Comparison of ENCODE assay signal across 8 mouse cellular contexts in genomic region chr3:127837972-127838644, GRCm38 (mm10). TPM values are rescaled to one million over a fixed set of nuclear protein-coding genes. Genes with fewer than 3 reads are reported as not detected.
A peak's percentile ranks its signal among the peaks of the same experiment; 100 is the strongest.
DNase-seq lines count a peak whose midpoint lies in the region; ATAC-seq lines count a peak whose summit lies in the region.

No protein-coding gene starts in this region.

- peaks cover 4% of the 10 kb centered on the region; the same call in 1 of the 2 replicates for H3K27me3 ChIP-seq in heart, embryonic 15.5 days
- no peaks in the 10 kb centered on the region for H3K27me3 ChIP-seq in hindbrain, embryonic 11.5 days (ENCODE audit: control insufficient read depth, insufficient read depth, low read length)
- H3K27me3 ChIP-seq in midbrain, embryonic 12.5 days, result no peaks in the 10 kb centered on the region

- WGBS in heart, embryonic 15.5 days, result 29% methylated on average over 8 of the region's 8 CpGs
- 33% methylated on average over 8 of the region's 8 CpGs for WGBS in hindbrain, embryonic 11.5 days
- WGBS in midbrain, embryonic 12.5 days, result 34% methylated on average over 8 of the region's 8 CpGs

- no peak for DNase-seq in heart, postnatal 25 days (ENCODE audit: low spot score)
- DNase-seq in adipocyte (ENCODE audit: low spot score), result peak; percentile 35
- no peak for DNase-seq in hindbrain, embryonic 11.5 days (ENCODE audit: low spot score)
- DNase-seq in thymus, adult 18-20 months, result no peak
- DNase-seq in cerebellum, postnatal 10 days, result no peak
- DNase-seq in frontal cortex, postnatal 25 days (ENCODE audit: low spot score in 2 of 2), result no peak

- H3K27ac ChIP-seq in heart, embryonic 15.5 days, result peak overlapping the region; percentile 97
- peak overlapping the region; percentile 89 for H3K27ac ChIP-seq in hindbrain, embryonic 11.5 days (ENCODE audit: low read depth, low read length)
- peak overlapping the region; percentile 87 for H3K27ac ChIP-seq in midbrain, embryonic 12.5 days (replicated peaks)

- H3K9ac ChIP-seq in heart, embryonic 15.5 days, result peak overlapping the region; percentile 72
- H3K9ac ChIP-seq in hindbrain, embryonic 11.5 days (ENCODE audit: low read depth, low read length), result peak overlapping the region; percentile 68
- peak overlapping the region; percentile 94 for H3K9ac ChIP-seq in midbrain, embryonic 12.5 days (replicated peaks)

- H3K36me3 ChIP-seq in heart, embryonic 15.5 days, result no peaks in the 10 kb centered on the region
- no peaks in the 10 kb centered on the region for H3K36me3 ChIP-seq in hindbrain, embryonic 11.5 days (ENCODE audit: control insufficient read depth, insufficient read depth, low read length)
- no peaks in the 10 kb centered on the region for H3K36me3 ChIP-seq in midbrain, embryonic 12.5 days

- peak overlapping the region; percentile 97 for H3K4me3 ChIP-seq in heart, embryonic 15.5 days
- H3K4me3 ChIP-seq in hindbrain, embryonic 11.5 days (ENCODE audit: low read depth, low read length), result peak overlapping the region; percentile 96
- peak overlapping the region; percentile 98 for H3K4me3 ChIP-seq in midbrain, embryonic 12.5 days

- intact Hi-C loops in heart, postnatal 25 days (cut with DNase I), result loop anchor here (2.0 to 5.0 kb wide), 4 partner anchors 46 to 203 kb away; no protein-coding TSS in a partner anchor

- H3K4me1 ChIP-seq in heart, embryonic 15.5 days (replicated peaks), result peaks cover 13% of the 10 kb centered on the region
- 0 out of 2 replicates have a peak, but pooled peaks cover 3% of the 10 kb centered on the region for H3K4me1 ChIP-seq in hindbrain, embryonic 11.5 days (replicated peaks; ENCODE audit: control insufficient read depth, insufficient read depth, low read length)
- peaks cover 17% of the 10 kb centered on the region for H3K4me1 ChIP-seq in midbrain, embryonic 12.5 days

- no peaks in the 10 kb centered on the region for H3K9me3 ChIP-seq in heart, embryonic 15.5 days (replicated peaks)
- no peaks in the 10 kb centered on the region for H3K9me3 ChIP-seq in hindbrain, embryonic 11.5 days (ENCODE audit: control insufficient read depth, low read length)
- H3K9me3 ChIP-seq in midbrain, embryonic 12.5 days, result no peaks in the 10 kb centered on the region

- ATAC-seq in heart, embryonic 15.5 days (replicated peaks; ENCODE audit: insufficient number of reproducible peaks, insufficient read depth, low FRiP score, low read depth), result no peak
- peak; percentile 41; the same call in 1 of the 2 replicates for ATAC-seq in hindbrain, embryonic 11.5 days (ENCODE audit: low FRiP score)
- ATAC-seq in midbrain, embryonic 12.5 days (ENCODE audit: low FRiP score, low read depth), result peak; percentile 21

- peak overlapping the region; percentile 88 for H3K4me2 ChIP-seq in heart, embryonic 15.5 days
- H3K4me2 ChIP-seq in hindbrain, embryonic 11.5 days (replicated peaks; ENCODE audit: low read depth, low read length), result peak overlapping the region; percentile 53
- peak overlapping the region; percentile 73 for H3K4me2 ChIP-seq in midbrain, embryonic 12.5 days (replicated peaks)

RNA-seq across cellular contexts. Expression of gene Ap1ar, which starts 0.8 kb away (rescaled TPM):
- polyA plus RNA-seq in heart, embryonic 15.5 days (2015; fragmentation: Nextera tagmentation; extraction: Ambion mirVana), result 21.7 and 30.7 TPM in 2 replicates
- 10 to 100 TPM; 15.5 to 16.7 TPM for total RNA-seq in heart, postnatal 25 days (2021)
- polyA plus RNA-seq in hindbrain, embryonic 11.5 days (2014; fragmentation: Nextera tagmentation; extraction: Ambion mirVana), result 71.9 and 77.9 TPM in 2 replicates
- 71.0 and 79.9 TPM in 2 replicates for polyA plus RNA-seq in midbrain, embryonic 12.5 days (2016; fragmentation: Nextera tagmentation; extraction: Ambion mirVana)

RNA-seq across cellular contexts. Expression of gene Tifa, which starts 48.5 kb away (rescaled TPM):
- 3.3 and 4.1 TPM in 2 replicates for polyA plus RNA-seq in heart, embryonic 15.5 days (2015; fragmentation: Nextera tagmentation; extraction: Ambion mirVana)
- 1 to 10 TPM; 2.0 to 2.2 TPM for total RNA-seq in heart, postnatal 25 days (2021)
- polyA plus RNA-seq in hindbrain, embryonic 11.5 days (2014; fragmentation: Nextera tagmentation; extraction: Ambion mirVana), result 4.5 and 4.7 TPM in 2 replicates
- 3.4 and 5.5 TPM in 2 replicates for polyA plus RNA-seq in midbrain, embryonic 12.5 days (2016; fragmentation: Nextera tagmentation; extraction: Ambion mirVana)

RNA-seq across cellular contexts. Expression of gene Alpk1, which starts 57.8 kb away (rescaled TPM):
- polyA plus RNA-seq in heart, embryonic 15.5 days (2015; fragmentation: Nextera tagmentation; extraction: Ambion mirVana), result 1.3 and 1.9 TPM in 2 replicates
- 1 to 10 TPM; 2.4 to 3.9 TPM for total RNA-seq in heart, postnatal 25 days (2021)
- polyA plus RNA-seq in hindbrain, embryonic 11.5 days (2014; fragmentation: Nextera tagmentation; extraction: Ambion mirVana), result 1.2 and 1.3 TPM in 2 replicates
- 1.0 and 1.4 TPM in 2 replicates for polyA plus RNA-seq in midbrain, embryonic 12.5 days (2016; fragmentation: Nextera tagmentation; extraction: Ambion mirVana)

RNA-seq across cellular contexts. Expression of gene Fam241a, which starts 58.0 kb away (rescaled TPM):
- 7.4 and 8.0 TPM in 2 replicates for polyA plus RNA-seq in heart, embryonic 15.5 days (2015; fragmentation: Nextera tagmentation; extraction: Ambion mirVana)
- 1 to 10 TPM; 4.2 TPM for total RNA-seq in heart, postnatal 25 days (2021)
- 10.8 and 11.3 TPM in 2 replicates for polyA plus RNA-seq in hindbrain, embryonic 11.5 days (2014; fragmentation: Nextera tagmentation; extraction: Ambion mirVana)
- polyA plus RNA-seq in midbrain, embryonic 12.5 days (2016; fragmentation: Nextera tagmentation; extraction: Ambion mirVana), result 4.9 and 5.7 TPM in 2 replicates
